ENCODE assay signal across 12 mouse cellular contexts in genomic region chr10:67760424-67760823, GRCm38 (mm10).
DNase-seq lines count a peak whose midpoint lies in the region; ATAC-seq and TF ChIP-seq lines count a peak whose summit lies in the region.
"Had no signal": no experiment of that assay in that cellular context is flagged by ENCODE, and none has a peak within 500 bp of the region (broad histone marks: within the 10 kb centered on the region; RNA-seq: fewer than 3 reads in every experiment).

No protein-coding gene starts in this region.

- no peak for TF ChIP-seq EP300 in heart, postnatal 0 days (IDR thresholded peaks at IDR 0.05; ENCODE audit: low read depth)

- H3K4me2 ChIP-seq in heart, postnatal 0 days (ENCODE audit: low read depth, low read length): no peak overlapping the region
- no peak overlapping the region for H3K4me2 ChIP-seq in hindbrain, embryonic 11.5 days (replicated peaks; ENCODE audit: low read depth, low read length)
- H3K4me2 ChIP-seq: embryonic facial prominence, embryonic 15.5 days; hindbrain, embryonic 12.5 days had no signal

- peak; percentile 42 to 59 for DNase-seq in kidney, postnatal 25 days
- no peak for DNase-seq in kidney, adult 18-20 months
- peak; percentile 21 for DNase-seq in adipocyte (ENCODE audit: low spot score)
- peak; percentile 21 for DNase-seq in heart, postnatal 0 days (ENCODE audit: low spot score)
- peak; percentile 11 to 20 for DNase-seq in monocyte, adult 2 months (ENCODE audit: low read depth in 1 of 2, low spot score in 2 of 2)
- no peak for DNase-seq in hindbrain, embryonic 11.5 days (ENCODE audit: low spot score)
- DNase-seq in layer of hippocampus, postnatal 10 days (ENCODE audit: low spot score in 2 of 2): no peak
- DNase-seq: cerebellum, adult 9-10 months; forebrain, postnatal 0 days; left cerebral cortex, postnatal 4 days had no signal

- TF ChIP-seq CTCF in heart, postnatal 0 days (IDR thresholded peaks at IDR 0.05; ENCODE audit: low read depth): no peak

- no peak for ATAC-seq in heart, postnatal 0 days (ENCODE audit: insufficient read depth, low read depth)
- ATAC-seq in hindbrain, embryonic 11.5 days (ENCODE audit: low FRiP score): no peak
- ATAC-seq: forebrain, postnatal 0 days had no signal

- H3K27ac ChIP-seq in heart, postnatal 0 days (ENCODE audit: low read depth): no peak overlapping the region
- no peak overlapping the region for H3K27ac ChIP-seq in hindbrain, embryonic 11.5 days (ENCODE audit: low read depth, low read length)
- H3K27ac ChIP-seq: embryonic facial prominence, embryonic 15.5 days; hindbrain, embryonic 12.5 days had no signal

- no peak overlapping the region for H3K4me3 ChIP-seq in heart, postnatal 0 days (ENCODE audit: low read depth, low read length)
- no peak overlapping the region for H3K4me3 ChIP-seq in hindbrain, embryonic 11.5 days (ENCODE audit: low read depth, low read length)
- H3K4me3 ChIP-seq: embryonic facial prominence, embryonic 15.5 days; hindbrain, embryonic 12.5 days had no signal

- H3K9ac ChIP-seq in heart, postnatal 0 days (replicated peaks; ENCODE audit: low read depth, low read length): no peak overlapping the region
- no peak overlapping the region for H3K9ac ChIP-seq in hindbrain, embryonic 11.5 days (ENCODE audit: low read depth, low read length)
- H3K9ac ChIP-seq: embryonic facial prominence, embryonic 15.5 days; forebrain, postnatal 0 days; hindbrain, embryonic 12.5 days had no signal

- no peaks in the 10 kb centered on the region for H3K36me3 ChIP-seq in heart, postnatal 0 days (replicated peaks; ENCODE audit: control insufficient read depth, insufficient read depth, low read length)
- H3K36me3 ChIP-seq in hindbrain, embryonic 11.5 days (ENCODE audit: control insufficient read depth, insufficient read depth, low read length): no peaks in the 10 kb centered on the region
- H3K36me3 ChIP-seq: embryonic facial prominence, embryonic 15.5 days; hindbrain, embryonic 12.5 days had no signal

- H3K27me3 ChIP-seq in heart, postnatal 0 days (ENCODE audit: control insufficient read depth, insufficient read depth, low read length): no peaks in the 10 kb centered on the region
- no peaks in the 10 kb centered on the region for H3K27me3 ChIP-seq in hindbrain, embryonic 11.5 days (ENCODE audit: control insufficient read depth, insufficient read depth, low read length)
- H3K27me3 ChIP-seq: embryonic facial prominence, embryonic 15.5 days; hindbrain, embryonic 12.5 days had no signal

- no peaks in the 10 kb centered on the region for H3K4me1 ChIP-seq in heart, postnatal 0 days (ENCODE audit: control insufficient read depth, insufficient read depth)
- H3K4me1 ChIP-seq in hindbrain, embryonic 11.5 days (replicated peaks; ENCODE audit: control insufficient read depth, insufficient read depth, low read length): no peaks in the 10 kb centered on the region
- H3K4me1 ChIP-seq: hindbrain, embryonic 12.5 days had no signal

- 50% methylated on average over 3 of the region's 3 CpGs for WGBS in heart, postnatal 0 days
- WGBS in hindbrain, embryonic 11.5 days: 63% methylated on average over 3 of the region's 3 CpGs

- no peaks in the 10 kb centered on the region for H3K9me3 ChIP-seq in heart, postnatal 0 days (replicated peaks; ENCODE audit: control insufficient read depth, low read length)
- H3K9me3 ChIP-seq in hindbrain, embryonic 11.5 days (ENCODE audit: control insufficient read depth, low read length): no peaks in the 10 kb centered on the region
- H3K9me3 ChIP-seq: embryonic facial prominence, embryonic 15.5 days; hindbrain, embryonic 12.5 days had no signal

Comparison
In these comparisons a context has a peak if more than half of its experiments do, and no peak if none do; other contexts are left out.
1. DNase-seq: peak in kidney, postnatal 25 days (2 of 2), adipocyte (single experiment), heart, postnatal 0 days (single experiment) and monocyte, adult 2 months (2 of 2); none in kidney, adult 18-20 months (single experiment), hindbrain, embryonic 11.5 days (single experiment) and layer of hippocampus, postnatal 10 days (0 of 2).